Mouse (Mus musculus) liver, postnatal 0 days (tissue): ENCODE measurements around the gene Scaf1. TPM values are rescaled to one million over a fixed set of nuclear protein-coding genes. Genes with fewer than 3 reads are reported as not detected.

Experiments used
- ATAC-seq: fragments of 200-750 bp; cut with Nextera tagmentation; 2 replicates; pipeline ENCODE4 v1.8.0; 2017; ENCODE audit warnings: mild to moderate bottlenecking, moderate library complexity
- DNase-seq: peaks from one replicate; pipeline ENCODE4 v3.0.0-alpha.2; 2016
- H3K27ac ChIP-seq: fragments of 300-500 bp; sonication (generic); 2 replicates; pipeline ENCODE4 v1.5.1; 2014; ENCODE audit warnings: antibody characterized with exemption, moderate library complexity, mild to moderate bottlenecking, low read depth
- H3K27me3 ChIP-seq: fragments of 300-500 bp; sonication (generic); 2 replicates; pipeline ENCODE4 v1.6.1; 2014; ENCODE audit warnings: low read length, control low read depth, mixed read lengths; ENCODE audit not compliant: insufficient read depth
- H3K36me3 ChIP-seq: fragments of 300-500 bp; sonication (generic); replicated peaks from 2 replicates; pipeline ENCODE4 v1.6.1; 2014; ENCODE audit warnings: mild to moderate bottlenecking, control low read depth, low read length, moderate library complexity, mixed read lengths; ENCODE audit not compliant: insufficient read depth
- H3K4me1 ChIP-seq: fragments of 300-500 bp; sonication (generic); 2 replicates; pipeline ENCODE4 v1.6.1; 2014; ENCODE audit warnings: antibody characterized with exemption, mild to moderate bottlenecking, control low read depth; ENCODE audit not compliant: insufficient read depth
- H3K4me2 ChIP-seq: fragments of 300-500 bp; sonication (generic); 2 replicates; pipeline ENCODE4 v1.6.1; 2014; ENCODE audit warnings: low read depth, mild to moderate bottlenecking, low read length, moderate library complexity, mixed read lengths
- H3K4me3 ChIP-seq: fragments of 300-500 bp; sonication (generic); 2 replicates; pipeline ENCODE4 v1.5.1; 2014; ENCODE audit warnings: low read depth, low read length
- H3K9ac ChIP-seq: fragments of 300-500 bp; sonication (generic); replicated peaks from 2 replicates; pipeline ENCODE4 v1.6.1; 2014; ENCODE audit warnings: mild to moderate bottlenecking, moderate library complexity
- H3K9me3 ChIP-seq: fragments of 300-500 bp; sonication (generic); 2 replicates; pipeline ENCODE4 v1.6.1; 2016; ENCODE audit warnings: mild to moderate bottlenecking, control low read depth, low read length, mixed read lengths
- CTCF ChIP-seq: sonication (generic); IDR thresholded peaks from 2 replicates; pipeline ENCODE4 v1.5.1; 2016; ENCODE audit warnings: antibody characterized with exemption, low read depth
- EP300 ChIP-seq: IDR thresholded peaks from 2 replicates; pipeline ENCODE4 v1.6.1; 2016; ENCODE audit warnings: antibody characterized with exemption, low read depth, mild to moderate bottlenecking
- WGBS: fragments of 180-500 bp; shearing (Covaris S2); extraction: QIAGEN DNeasy Blood & Tissue Kit; methylation state at CpG from one replicate; pipeline ENCODE4 v1.1.7; 2014; ENCODE audit not compliant: insufficient replicate concordance; 5-methylcytosine and 5-hydroxymethylcytosine counted together
- polyA plus RNA-seq: library from polyadenylated mRNA; unstranded; fragments of >200 nt; fragmentation: Nextera tagmentation; extraction: Ambion mirVana; gene quantifications from 2 replicates; pipeline ENCODE4 v1.2.1, GENCODE M21; 2015

The Scaf1 gene
- polyA plus RNA-seq, 1 experiment from 2014 or later: 8.1 TPM

DNA sequence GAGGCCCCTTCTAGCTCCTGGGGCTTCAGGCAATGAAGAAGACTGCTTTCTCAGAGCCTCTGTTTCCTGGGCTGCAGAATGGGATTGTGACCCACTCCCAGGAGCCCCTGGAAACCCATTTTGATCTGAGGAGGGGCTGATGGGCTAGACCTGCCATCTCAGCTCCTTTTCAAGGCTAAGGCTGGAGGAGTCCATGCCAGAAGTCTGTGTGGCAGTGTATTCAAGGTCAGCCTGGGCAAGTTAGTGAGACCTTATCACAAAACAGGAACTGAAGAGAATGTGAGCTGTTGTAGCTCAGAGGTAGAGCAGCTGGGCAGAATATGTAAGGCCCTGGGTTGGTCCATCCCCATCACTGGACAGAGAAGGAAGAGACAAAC is 40.8 kb upstream of the Scaf1 start:
- H3K36me3 ChIP-seq: no peaks in the 10 kb centered on the region
- H3K9me3 ChIP-seq: no peaks in the 10 kb centered on the region
- H3K4me3 ChIP-seq: no peak overlapping the region
- no peak for DNase-seq
- peaks cover 29% of the 10 kb centered on the region for H3K4me1 ChIP-seq
- no peak for ATAC-seq
- H3K27ac ChIP-seq: no peak overlapping the region
- no peaks in the 10 kb centered on the region for H3K27me3 ChIP-seq
- H3K4me2 ChIP-seq: no peak overlapping the region
- no peak overlapping the region for H3K9ac ChIP-seq
- TF ChIP-seq CTCF: no peak
- TF ChIP-seq EP300: no peak

GRCm38 (mm10) chr7:45056329-45056971 is 40.3 kb upstream of the Scaf1 start:
- Histone ChIP-seq H3K36me3 (no peaks in the 10 kb centered on the region), H3K4me1 (peaks cover 30% of the 10 kb centered on the region), H3K27me3 (no peaks in the 10 kb centered on the region), H3K9ac (no peak overlapping the region), H3K27ac (no peak overlapping the region), H3K9me3 (no peaks in the 10 kb centered on the region), H3K4me2 (no peak overlapping the region), H3K4me3 (no peak overlapping the region)
- DNase-seq (no peak), ATAC-seq (no peak)
- TF ChIP-seq EP300: no peak
- TF ChIP-seq CTCF: no peak
- 79% methylated on average over 14 of the region's 14 CpGs for WGBS

DNA sequence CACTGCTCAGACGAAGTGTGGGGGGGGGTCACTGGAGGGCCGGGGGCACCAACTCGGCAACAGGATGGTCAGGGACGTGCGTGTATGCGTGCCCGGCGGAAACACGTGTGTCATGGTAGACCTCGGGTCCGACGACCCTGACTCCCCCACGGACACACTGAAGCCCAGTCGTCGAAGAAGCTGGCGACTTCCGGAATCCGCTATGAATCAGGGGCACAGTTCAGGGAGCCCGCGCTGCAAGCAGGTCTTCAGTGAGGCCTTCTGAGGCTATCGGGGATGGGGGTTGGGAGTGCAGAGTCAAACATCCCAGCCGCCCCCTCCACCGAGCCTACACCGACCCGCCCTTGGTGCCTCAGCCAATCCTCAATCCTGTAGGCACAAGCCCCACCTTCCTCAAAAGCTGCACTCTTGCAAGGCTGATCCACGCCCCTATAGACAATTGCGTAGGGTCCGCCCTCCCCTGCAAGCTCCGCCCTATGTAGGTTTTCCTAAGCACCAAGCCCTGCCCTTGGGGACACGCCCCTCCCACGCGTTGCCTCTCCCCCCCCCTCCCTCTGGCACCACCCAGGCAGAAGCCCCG is 37.9 kb upstream of the Scaf1 start:
- peak; percentile 92 for DNase-seq
- Histone ChIP-seq H3K4me2 (peak overlapping the region; percentile 94), H3K9me3 (no peaks in the 10 kb centered on the region), H3K4me3 (peak overlapping the region; percentile 93), H3K27ac (peak overlapping the region; percentile 96), H3K4me1 (peaks cover 29% of the 10 kb centered on the region), H3K27me3 (no peaks in the 10 kb centered on the region), H3K9ac (peak overlapping the region; percentile 77), H3K36me3 (peaks cover 14% of the 10 kb centered on the region)
- WGBS: 0% methylated on average over 32 of the region's 33 CpGs
- TF ChIP-seq CTCF: no peak
- TF ChIP-seq EP300: peak; percentile 66; the same call in 1 of the 2 replicates
- ATAC-seq: peak; percentile 94

DNA sequence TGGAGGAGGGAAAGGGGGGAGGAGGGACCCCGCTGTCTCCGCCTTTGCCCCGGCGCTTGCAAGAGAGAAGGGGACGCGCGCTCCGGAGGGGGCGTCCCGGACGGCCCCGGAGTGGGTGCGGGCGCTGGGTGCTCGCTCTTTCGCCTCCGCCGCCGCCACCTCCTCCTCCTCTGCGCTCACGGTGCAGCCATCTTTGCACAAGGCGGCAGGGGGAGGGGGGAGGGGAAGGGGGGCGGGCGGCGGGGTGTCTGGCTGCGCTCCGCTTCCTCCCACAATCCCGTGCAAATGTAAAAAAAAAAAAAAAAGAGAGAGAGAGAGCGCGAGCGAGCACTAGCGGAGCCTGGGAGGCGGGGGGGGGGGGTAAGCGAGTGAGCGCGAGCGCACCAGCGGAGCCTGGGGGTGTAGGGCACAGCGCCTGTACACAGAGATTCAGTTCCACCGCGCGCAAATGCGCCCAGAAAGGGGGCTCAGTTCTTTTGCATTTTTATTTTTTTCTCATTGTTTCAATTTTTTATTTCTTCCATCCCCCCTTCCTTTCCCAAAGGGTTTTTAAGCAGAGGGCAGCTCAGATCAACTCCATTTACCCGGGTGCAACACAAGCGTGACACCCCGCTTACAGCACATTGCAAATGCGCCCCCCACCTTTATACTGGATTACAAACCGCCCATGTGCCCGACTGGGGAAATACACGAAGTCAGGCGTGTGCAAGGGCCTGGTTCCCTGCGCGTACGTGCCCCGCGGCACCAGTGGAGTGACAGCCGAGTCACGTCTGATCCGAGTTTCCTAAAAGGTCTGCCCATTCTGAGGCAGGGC is 37.2 kb upstream of the Scaf1 start:
- peak overlapping the region; percentile 93 for H3K4me3 ChIP-seq
- H3K27ac ChIP-seq: peak overlapping the region; percentile 96
- peak overlapping the region; percentile 77 for H3K9ac ChIP-seq
- H3K36me3 ChIP-seq: peaks cover 21% of the 10 kb centered on the region
- ATAC-seq (peak; percentile 54), DNase-seq (peak; percentile 80)
- peaks cover 29% of the 10 kb centered on the region for H3K4me1 ChIP-seq
- no peaks in the 10 kb centered on the region for H3K9me3 ChIP-seq
- TF ChIP-seq EP300: no peak
- TF ChIP-seq CTCF: no peak
- 1% methylated on average over 35 of the region's 59 CpGs for WGBS
- no peaks in the 10 kb centered on the region for H3K27me3 ChIP-seq
- H3K4me2 ChIP-seq: peak overlapping the region; percentile 94

- H3K4me3 ChIP-seq: peak within 1 kb of the TSS; percentile 93
- H3K27me3 ChIP-seq: no peaks in the 10 kb centered on the region
- peak within 1 kb of the TSS; percentile 77 for H3K9ac ChIP-seq
- DNase-seq (no peak), ATAC-seq (peak; percentile 18; the same call in 1 of the 2 replicates)
- peaks cover 22% of the 10 kb centered on the region for H3K36me3 ChIP-seq
- H3K9me3 ChIP-seq: no peaks in the 10 kb centered on the region
- no CpG with 5 or more reads among the region's 18 CpGs for WGBS
- TF ChIP-seq CTCF: no peak
- no peak for TF ChIP-seq EP300
- peak within 1 kb of the TSS; percentile 96 for H3K27ac ChIP-seq
- H3K4me1 ChIP-seq: peaks cover 29% of the 10 kb centered on the region
- H3K4me2 ChIP-seq: peak within 1 kb of the TSS; percentile 94
Measured at GRCm38 (mm10) chr7:45052862-45053116, 36.6 kb upstream of the Scaf1 start, which contains the start of gene Prr12. Gene Prr12 (minus strand): TSS chr7:45052881.

GRCm38 (mm10) chr7:45052181-45052861 is 36.2 kb upstream of the Scaf1 start:
- H3K36me3 ChIP-seq: peaks cover 27% of the 10 kb centered on the region
- H3K4me3 ChIP-seq: peak overlapping the region; percentile 93
- peak overlapping the region; percentile 94 for H3K4me2 ChIP-seq
- peaks cover 29% of the 10 kb centered on the region for H3K4me1 ChIP-seq
- H3K27me3 ChIP-seq: no peaks in the 10 kb centered on the region
- H3K9ac ChIP-seq: peak overlapping the region; percentile 77
- WGBS: 2% methylated on average over 35 of the region's 38 CpGs
- H3K9me3 ChIP-seq: no peaks in the 10 kb centered on the region
- peak overlapping the region; percentile 96 for H3K27ac ChIP-seq
- TF ChIP-seq CTCF (no peak), EP300 (no peak)
- DNase-seq (no peak), ATAC-seq (no peak)
